Mouse (Mus musculus) mature B cell (primary cell): Measurements from ENCODE around the gene Ttn.

Experiments used
- in situ Hi-C: fragments of 300-500 bp; cut with MboI; formaldehyde crosslinking; loops from 2 replicates; pipeline ENCODE4 v1.14.3; 2019

Gene Ttn

DNA sequence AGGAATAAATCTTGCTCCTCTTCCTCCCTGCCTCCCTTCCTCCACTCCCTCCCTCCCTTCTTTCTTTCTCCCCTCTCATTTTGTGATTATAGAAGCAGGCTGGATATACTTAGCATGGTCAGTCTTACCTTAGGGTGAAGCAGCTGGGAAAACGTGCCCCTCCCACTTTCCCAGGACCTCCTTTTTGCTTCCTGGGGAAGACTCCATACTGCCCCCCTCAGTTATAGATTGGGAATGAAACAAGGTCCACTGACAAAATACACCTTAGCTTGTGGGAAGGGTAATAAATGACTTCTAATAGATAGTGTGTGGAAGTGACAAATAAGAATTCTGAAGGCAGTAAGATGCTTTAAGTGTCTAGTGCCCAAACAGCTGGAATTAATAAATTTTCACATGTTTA, 326.4 kb downstream of the Ttn start:
- in situ Hi-C loops = no loop called here

DNA sequence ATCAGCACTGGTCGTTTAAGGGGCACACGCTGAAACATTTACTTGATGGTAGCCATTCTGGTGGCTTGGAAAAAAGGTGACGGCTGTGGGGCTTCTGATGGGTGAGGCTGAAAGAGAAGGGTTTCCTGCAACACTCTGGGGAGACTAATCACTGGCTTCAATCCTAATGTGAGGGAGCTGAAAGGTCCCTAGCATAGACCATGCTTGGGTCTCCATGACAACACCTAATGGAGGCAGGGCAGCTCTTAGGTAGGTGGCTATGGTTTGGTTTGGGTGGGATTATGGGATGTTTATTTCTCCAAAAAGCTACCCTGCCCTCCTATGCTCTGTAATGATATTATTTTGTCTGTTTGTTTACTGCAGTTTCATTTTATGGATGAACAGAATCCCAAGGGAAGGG, 326.9 kb downstream of the Ttn start:
- in situ Hi-C loops = no loop called here

DNA sequence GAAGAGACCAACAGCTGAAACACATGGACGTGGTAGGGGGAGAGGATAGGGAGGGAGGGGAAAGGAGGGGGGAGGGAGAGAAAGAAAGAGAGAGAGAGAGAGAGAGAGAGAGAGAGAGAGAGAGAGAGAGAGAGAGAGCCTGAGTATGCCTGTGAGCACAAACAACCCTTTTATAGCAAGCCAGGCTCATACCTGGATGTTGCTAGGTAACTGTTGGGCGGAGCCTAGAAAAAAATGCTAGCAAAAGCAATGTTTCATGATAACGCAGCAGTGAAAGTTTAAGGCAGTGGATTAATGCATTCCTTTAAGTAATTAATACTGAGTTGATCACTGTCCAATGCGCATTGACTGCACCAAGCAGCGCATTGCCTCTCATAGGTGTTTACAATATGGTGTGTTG, 327.7 kb downstream of the Ttn start:
- in situ Hi-C loops = no loop called here
